Mouse (Mus musculus): ENCODE measurements around the gene Camsap3. TPM values are rescaled to one million over a fixed set of nuclear protein-coding genes. Genes with fewer than 3 reads are reported as not detected.

Camsap3 gene
- polyA plus RNA-seq, 1 experiment, result 69.1 TPM

- Histone ChIP-seq H3K9me3 (replicated peaks; ENCODE audit: control insufficient read depth, insufficient read depth, low read length, poor library complexity, severe bottlenecking) (no peaks in the 10 kb centered on the region), H3K36me3 (ENCODE audit: control insufficient read depth, insufficient read depth, low read length, poor library complexity, severe bottlenecking) (peaks cover 82% of the 10 kb centered on the region), H3K9ac (ENCODE audit: low read depth, poor library complexity, severe bottlenecking) (peak overlapping the region; percentile 41), H3K4me3 (ENCODE audit: low read depth, low read length) (no peak overlapping the region), H3K4me1 (ENCODE audit: control insufficient read depth, insufficient read depth, low read length) (no peaks in the 10 kb centered on the region), H3K27me3 (ENCODE audit: control insufficient read depth, insufficient read depth, low read length, poor library complexity, severe bottlenecking) (no peaks in the 10 kb centered on the region), H3K27ac (ENCODE audit: insufficient read depth, low read length) (peak overlapping the region; percentile 17; the same call in 1 of the 2 replicates)
- TF ChIP-seq POLR2A (IDR thresholded peaks at IDR 0.05; ENCODE audit: insufficient read depth, low read length) (no peak), CTCF (IDR thresholded peaks at IDR 0.05; ENCODE audit: low read depth, low read length) (no peak), EP300 (IDR thresholded peaks at IDR 0.05; ENCODE audit: insufficient read depth, low read depth, low read length) (no peak)
These were observed 19.5 kb downstream of the Camsap3 start for GRCm38 (mm10) chr8:3606593-3606992.

GRCm38 (mm10) chr8:3607822-3608221 lies 20.7 kb downstream of the Camsap3 start:
- no peaks in the 10 kb centered on the region for H3K4me1 ChIP-seq (ENCODE audit: control insufficient read depth, insufficient read depth, low read length)
- H3K4me3 ChIP-seq (ENCODE audit: low read depth, low read length), result no peak overlapping the region
- no peaks in the 10 kb centered on the region for H3K9me3 ChIP-seq (replicated peaks; ENCODE audit: control insufficient read depth, insufficient read depth, low read length, poor library complexity, severe bottlenecking)
- no peak overlapping the region for H3K27ac ChIP-seq (ENCODE audit: insufficient read depth, low read length)
- peaks cover 81% of the 10 kb centered on the region for H3K36me3 ChIP-seq (ENCODE audit: control insufficient read depth, insufficient read depth, low read length, poor library complexity, severe bottlenecking)
- TF ChIP-seq EP300 (IDR thresholded peaks at IDR 0.05; ENCODE audit: insufficient read depth, low read depth, low read length) (no peak), CTCF (IDR thresholded peaks at IDR 0.05; ENCODE audit: low read depth, low read length) (no peak), POLR2A (IDR thresholded peaks at IDR 0.05; ENCODE audit: insufficient read depth, low read length) (no peak)
- no peaks in the 10 kb centered on the region for H3K27me3 ChIP-seq (ENCODE audit: control insufficient read depth, insufficient read depth, low read length, poor library complexity, severe bottlenecking)
- H3K9ac ChIP-seq (ENCODE audit: low read depth, poor library complexity, severe bottlenecking), result no peak overlapping the region

GRCm38 (mm10) chr8:3609046-3609815 lies 22.1 kb downstream of the Camsap3 start:
- H3K4me1 ChIP-seq (ENCODE audit: control insufficient read depth, insufficient read depth, low read length), result no peaks in the 10 kb centered on the region
- TF ChIP-seq CTCF (IDR thresholded peaks at IDR 0.05; ENCODE audit: low read depth, low read length), result no peak
- no peak for TF ChIP-seq POLR2A (IDR thresholded peaks at IDR 0.05; ENCODE audit: insufficient read depth, low read length)
- TF ChIP-seq EP300 (IDR thresholded peaks at IDR 0.05; ENCODE audit: insufficient read depth, low read depth, low read length), result no peak
- peaks cover 73% of the 10 kb centered on the region for H3K36me3 ChIP-seq (ENCODE audit: control insufficient read depth, insufficient read depth, low read length, poor library complexity, severe bottlenecking)
- H3K27me3 ChIP-seq (ENCODE audit: control insufficient read depth, insufficient read depth, low read length, poor library complexity, severe bottlenecking), result no peaks in the 10 kb centered on the region
- no peaks in the 10 kb centered on the region for H3K9me3 ChIP-seq (replicated peaks; ENCODE audit: control insufficient read depth, insufficient read depth, low read length, poor library complexity, severe bottlenecking)
- H3K4me3 ChIP-seq (ENCODE audit: low read depth, low read length), result no peak overlapping the region
- H3K27ac ChIP-seq (ENCODE audit: insufficient read depth, low read length), result peak overlapping the region; percentile 6; the same call in 1 of the 2 replicates
- no peak overlapping the region for H3K9ac ChIP-seq (ENCODE audit: low read depth, poor library complexity, severe bottlenecking)

GRCm38 (mm10) chr8:3609816-3610150 lies 22.7 kb downstream of the Camsap3 start:
- Histone ChIP-seq H3K36me3 (ENCODE audit: control insufficient read depth, insufficient read depth, low read length, poor library complexity, severe bottlenecking) (peaks cover 73% of the 10 kb centered on the region), H3K27me3 (ENCODE audit: control insufficient read depth, insufficient read depth, low read length, poor library complexity, severe bottlenecking) (no peaks in the 10 kb centered on the region), H3K27ac (ENCODE audit: insufficient read depth, low read length) (peak overlapping the region; percentile 6; the same call in 1 of the 2 replicates), H3K4me3 (ENCODE audit: low read depth, low read length) (no peak overlapping the region), H3K4me1 (ENCODE audit: control insufficient read depth, insufficient read depth, low read length) (no peaks in the 10 kb centered on the region), H3K9me3 (replicated peaks; ENCODE audit: control insufficient read depth, insufficient read depth, low read length, poor library complexity, severe bottlenecking) (no peaks in the 10 kb centered on the region), H3K9ac (ENCODE audit: low read depth, poor library complexity, severe bottlenecking) (no peak overlapping the region)
- no peak for TF ChIP-seq POLR2A (IDR thresholded peaks at IDR 0.05; ENCODE audit: insufficient read depth, low read length)
- TF ChIP-seq CTCF (IDR thresholded peaks at IDR 0.05; ENCODE audit: low read depth, low read length), result no peak
- TF ChIP-seq EP300 (IDR thresholded peaks at IDR 0.05; ENCODE audit: insufficient read depth, low read depth, low read length), result peak; percentile 70; the same call in 1 of the 2 replicates

- peak within 1 kb of the TSS; percentile 83 for H3K9ac ChIP-seq (ENCODE audit: low read depth, poor library complexity, severe bottlenecking)
- H3K27ac ChIP-seq (ENCODE audit: insufficient read depth, low read length), result no peak within 1 kb of the TSS
These were observed 34.3 kb downstream of the Camsap3 start, which contains the start of the genes Xab2 and Pet100 for GRCm38 (mm10) chr8:3621199-3621970. Gene Xab2, minus strand, starts transcription at chr8:3621316. Gene Pet100, plus strand, starts transcription at chr8:3621548.

More at GRCm38 (mm10) chr8:3621199-3621970, 34.3 kb downstream of the Camsap3 start, which contains the start of the genes Xab2 and Pet100:
- Histone ChIP-seq H3K36me3 (ENCODE audit: control insufficient read depth, insufficient read depth, low read length, poor library complexity, severe bottlenecking) (peaks cover 19% of the 10 kb centered on the region), H3K27me3 (ENCODE audit: control insufficient read depth, insufficient read depth, low read length, poor library complexity, severe bottlenecking) (no peaks in the 10 kb centered on the region), H3K4me3 (ENCODE audit: low read depth, low read length) (peak within 1 kb of the TSS; percentile 97), H3K9me3 (replicated peaks; ENCODE audit: control insufficient read depth, insufficient read depth, low read length, poor library complexity, severe bottlenecking) (no peaks in the 10 kb centered on the region), H3K4me1 (ENCODE audit: control insufficient read depth, insufficient read depth, low read length) (no peaks in the 10 kb centered on the region)
- TF ChIP-seq EP300 (IDR thresholded peaks at IDR 0.05; ENCODE audit: insufficient read depth, low read depth, low read length) (no peak), POLR2A (IDR thresholded peaks at IDR 0.05; ENCODE audit: insufficient read depth, low read length) (no peak), CTCF (IDR thresholded peaks at IDR 0.05; ENCODE audit: low read depth, low read length) (no peak)
